Mouse (Mus musculus) lung, embryonic 14.5 days (tissue): ENCODE data around the gene Limk1. TPM values are rescaled to one million over a fixed set of nuclear protein-coding genes. Genes with fewer than 3 reads are reported as not detected.
A peak's percentile ranks its signal among the peaks of the same experiment; 100 is the strongest.

Source experiments
- ATAC-seq: fragments of 200-750 bp; cut with Nextera tagmentation; 2 replicates; pipeline ENCODE4 v1.8.0; 2017; ENCODE audit warnings: mild to moderate bottlenecking, moderate TSS enrichment, moderate library complexity; ENCODE audit not compliant: insufficient read depth
- DNase-seq: peaks from one replicate; pipeline ENCODE4 v3.0.0-alpha.2; 2015
- H3K27ac ChIP-seq: fragments of 300-500 bp; sonication (generic); 2 replicates; pipeline ENCODE4 v1.5.1; 2014; ENCODE audit warnings: low read depth, mild to moderate bottlenecking, moderate library complexity
- H3K27me3 ChIP-seq: fragments of 300-500 bp; sonication (generic); 2 replicates; pipeline ENCODE4 v1.6.1; 2014; ENCODE audit warnings: low read length, control low read depth; ENCODE audit not compliant: insufficient read depth
- H3K36me3 ChIP-seq: fragments of 300-500 bp; sonication (generic); 2 replicates; pipeline ENCODE4 v1.6.1; 2014; ENCODE audit warnings: control low read depth; ENCODE audit not compliant: insufficient read depth
- H3K4me1 ChIP-seq: fragments of 300-500 bp; sonication (generic); 2 replicates; pipeline ENCODE4 v1.6.1; 2014; ENCODE audit warnings: antibody characterized with exemption, control low read depth; ENCODE audit not compliant: insufficient read depth
- H3K4me2 ChIP-seq: fragments of 300-500 bp; sonication (generic); 2 replicates; pipeline ENCODE4 v1.6.1; 2014; ENCODE audit warnings: mild to moderate bottlenecking
- H3K4me3 ChIP-seq: fragments of 300-500 bp; sonication (generic); 2 replicates; pipeline ENCODE4 v1.5.1; 2014; ENCODE audit warnings: low read depth, low read length
- H3K9ac ChIP-seq: fragments of 300-500 bp; sonication (generic); 2 replicates; pipeline ENCODE4 v1.6.1; 2014
- H3K9me3 ChIP-seq: fragments of 300-500 bp; sonication (generic); 2 replicates; pipeline ENCODE4 v1.6.1; 2016; ENCODE audit warnings: low read depth, low read length, control low read depth
- CTCF ChIP-seq: IDR thresholded peaks from 2 replicates; pipeline ENCODE4 v1.5.1; 2016; ENCODE audit warnings: antibody characterized with exemption, low read depth
- WGBS: fragments of 180-500 bp; shearing (Covaris S2); extraction: QIAGEN DNeasy Blood & Tissue Kit; methylation state at CpG from one replicate; pipeline ENCODE4 v1.1.7; 2014; 5-methylcytosine and 5-hydroxymethylcytosine counted together
- polyA plus RNA-seq: library from polyadenylated mRNA; unstranded; fragments of >200 nt; fragmentation: Nextera tagmentation; extraction: Ambion mirVana; gene quantifications from 2 replicates; pipeline ENCODE4 v1.2.1, GENCODE M21; 2014

Limk1 gene
- polyA plus RNA-seq, 1 experiment from 2014 or later = 10.0 TPM

- Histone ChIP-seq H3K9me3 (no peaks in the 10 kb centered on the region), H3K36me3 (no peaks in the 10 kb centered on the region), H3K4me3 (no peak overlapping the region), H3K9ac (no peak overlapping the region), H3K27ac (no peak overlapping the region), H3K4me2 (no peak overlapping the region), H3K4me1 (no peaks in the 10 kb centered on the region), H3K27me3 (no peaks in the 10 kb centered on the region)
- no peak for TF ChIP-seq CTCF
- 75% methylated on average over 12 of the region's 12 CpGs for WGBS
- no peak for ATAC-seq
- DNase-seq = no peak
Measured at GRCm38 (mm10) chr5:134609916-134610643, 78.3 kb downstream of the Limk1 start.

GRCm38 (mm10) chr5:134607121-134607520 is 81.3 kb downstream of the Limk1 start:
- H3K9me3 ChIP-seq = no peaks in the 10 kb centered on the region
- H3K9ac ChIP-seq = no peak overlapping the region
- no peak for TF ChIP-seq CTCF
- no peaks in the 10 kb centered on the region for H3K27me3 ChIP-seq
- DNase-seq = peak; percentile 66
- 0 out of 2 replicates have a peak, but pooled peaks have one; percentile 32 for ATAC-seq
- H3K27ac ChIP-seq = no peak overlapping the region
- H3K4me2 ChIP-seq = no peak overlapping the region
- H3K4me3 ChIP-seq = no peak overlapping the region
- H3K36me3 ChIP-seq = no peaks in the 10 kb centered on the region
- 41% methylated on average over 5 of the region's 5 CpGs for WGBS
- no peaks in the 10 kb centered on the region for H3K4me1 ChIP-seq

- TF ChIP-seq CTCF = peak; percentile 9; the same call in 1 of the 2 replicates
- H3K9me3 ChIP-seq = no peaks in the 10 kb centered on the region
- no peaks in the 10 kb centered on the region for H3K4me1 ChIP-seq
- no peak overlapping the region for H3K9ac ChIP-seq
- no peak overlapping the region for H3K4me3 ChIP-seq
- H3K36me3 ChIP-seq = no peaks in the 10 kb centered on the region
- no peaks in the 10 kb centered on the region for H3K27me3 ChIP-seq
- no peak overlapping the region for H3K4me2 ChIP-seq
- no peak for ATAC-seq
- H3K27ac ChIP-seq = no peak overlapping the region
- no peak for DNase-seq
Measured at GRCm38 (mm10) chr5:134606314-134606713, 82.1 kb downstream of the Limk1 start.

Other genes with a start within 250 kb of the Limk1 start
- gene Gtf2ird1, start 231.9 kb downstream of the Limk1 start, polyA plus RNA-seq = 82.5 and 85.6 TPM in 2 replicates
- gene Clip2, start 136.2 kb downstream of the Limk1 start, polyA plus RNA-seq = 5.8 and 6.6 TPM in 2 replicates
- not detected in 2 replicates for gene Syna, start 128.4 kb downstream of the Limk1 start, polyA plus RNA-seq
- gene Rfc2, start 107.2 kb downstream of the Limk1 start, polyA plus RNA-seq = 324 and 338 TPM in 2 replicates
- 2.1 and 2.9 TPM in 2 replicates for gene Lat2, start 73.6 kb downstream of the Limk1 start, polyA plus RNA-seq
- 557 and 559 TPM in 2 replicates for gene Eif4h, start 49.1 kb downstream of the Limk1 start, polyA plus RNA-seq
- gene Eln, start 58.7 kb upstream of the Limk1 start, polyA plus RNA-seq = 196 and 198 TPM in 2 replicates
- not detected in 2 replicates for gene Tmem270, start 218.1 kb upstream of the Limk1 start, polyA plus RNA-seq
- 0.39 TPM in 1 of 2 replicates, not detected in the other for gene Cldn13, start 226.9 kb upstream of the Limk1 start, polyA plus RNA-seq
- 23.0 and 23.9 TPM in 2 replicates for gene Mettl27, start 243.8 kb upstream of the Limk1 start, polyA plus RNA-seq